Mouse (Mus musculus) myocyte (in vitro differentiated cells): ENCODE data around the gene Pex26.

Experiments
- E2F4 ChIP-seq: IDR thresholded peaks from one replicate; pipeline ENCODE4 v1.6.1; 2011; ENCODE audit warnings: mild to moderate bottlenecking, control low read depth, moderate library complexity; ENCODE audit not compliant: insufficient read depth
- MAX ChIP-seq: IDR thresholded peaks from one replicate; pipeline ENCODE4 v1.6.1; 2011; ENCODE audit warnings: low read depth, mild to moderate bottlenecking, control low read depth
- MYOD1 ChIP-seq, 3 experiments: IDR thresholded peaks; one replicate each; pipeline ENCODE4 v1.6.1; 2011; ENCODE audit warnings: control low read depth in 2 of 3, low read depth in 2 of 3, mild to moderate bottlenecking in 2 of 3, moderate library complexity in 1 of 3; ENCODE audit not compliant: insufficient read length in 2 of 3, control insufficient read depth in 1 of 3
- POLR2A ChIP-seq: IDR thresholded peaks from one replicate; pipeline ENCODE4 v1.6.1; 2011; ENCODE audit warnings: low read depth, mild to moderate bottlenecking, control low read depth, moderate library complexity; ENCODE audit not compliant: insufficient read length
- TCF3 ChIP-seq: IDR thresholded peaks from one replicate; pipeline ENCODE4 v1.6.1; 2011; ENCODE audit warnings: low read depth, control low read depth; ENCODE audit not compliant: insufficient read length
- USF1 ChIP-seq: IDR thresholded peaks from one replicate; pipeline ENCODE4 v1.6.1; 2011; ENCODE audit warnings: low read depth, mild to moderate bottlenecking, control low read depth, moderate library complexity

DNA sequence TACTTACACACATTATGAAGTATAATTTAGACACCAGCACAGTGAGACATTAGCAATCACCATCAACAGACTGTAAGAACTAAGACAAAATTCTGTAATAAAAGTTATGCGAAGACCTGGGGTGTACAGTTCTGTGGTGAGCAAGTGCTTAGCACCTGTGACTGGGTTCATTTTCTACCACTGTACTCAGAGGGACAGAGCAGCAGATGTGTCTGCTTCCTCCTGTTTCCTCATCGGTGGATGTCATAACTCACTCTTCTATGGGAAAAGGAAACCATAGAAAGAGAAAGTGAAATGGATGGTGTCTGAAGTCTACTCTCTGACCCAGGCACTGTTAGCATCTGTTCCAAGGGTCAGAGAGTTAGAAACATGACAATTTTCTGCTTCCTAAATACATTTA, 43.3 kb downstream of the Pex26 start:
- no peak for TF ChIP-seq POLR2A
- TF ChIP-seq MYOD1 (IDR thresholded peaks at IDR 0.05; ENCODE audit: control insufficient read depth in 1 of 3, insufficient read length in 2 of 3, low read depth in 2 of 3): no peak
- no peak for TF ChIP-seq E2F4
- no peak for TF ChIP-seq TCF3
- no peak for TF ChIP-seq USF1
- TF ChIP-seq MAX: no peak
